Mouse (Mus musculus) kidney, adult 2 months (tissue): Measurements from ENCODE around the gene Gm10337.

Source experiments
- CTCF ChIP-seq: fragments of 200-500 bp; conservative IDR thresholded peaks from 2 replicates; pipeline ENCODE4 v1.5.1; 2011; ENCODE audit warnings: low read depth, mild to moderate bottlenecking, control low read depth, low read length, moderate library complexity, mixed read lengths; ENCODE audit not compliant: insufficient read depth, insufficient read length
- POLR2A ChIP-seq: fragments of 200-500 bp; IDR thresholded peaks from one replicate; pipeline ENCODE4 v1.6.1; 2011; ENCODE audit warnings: low read depth, low read length, control low read depth

DNA sequence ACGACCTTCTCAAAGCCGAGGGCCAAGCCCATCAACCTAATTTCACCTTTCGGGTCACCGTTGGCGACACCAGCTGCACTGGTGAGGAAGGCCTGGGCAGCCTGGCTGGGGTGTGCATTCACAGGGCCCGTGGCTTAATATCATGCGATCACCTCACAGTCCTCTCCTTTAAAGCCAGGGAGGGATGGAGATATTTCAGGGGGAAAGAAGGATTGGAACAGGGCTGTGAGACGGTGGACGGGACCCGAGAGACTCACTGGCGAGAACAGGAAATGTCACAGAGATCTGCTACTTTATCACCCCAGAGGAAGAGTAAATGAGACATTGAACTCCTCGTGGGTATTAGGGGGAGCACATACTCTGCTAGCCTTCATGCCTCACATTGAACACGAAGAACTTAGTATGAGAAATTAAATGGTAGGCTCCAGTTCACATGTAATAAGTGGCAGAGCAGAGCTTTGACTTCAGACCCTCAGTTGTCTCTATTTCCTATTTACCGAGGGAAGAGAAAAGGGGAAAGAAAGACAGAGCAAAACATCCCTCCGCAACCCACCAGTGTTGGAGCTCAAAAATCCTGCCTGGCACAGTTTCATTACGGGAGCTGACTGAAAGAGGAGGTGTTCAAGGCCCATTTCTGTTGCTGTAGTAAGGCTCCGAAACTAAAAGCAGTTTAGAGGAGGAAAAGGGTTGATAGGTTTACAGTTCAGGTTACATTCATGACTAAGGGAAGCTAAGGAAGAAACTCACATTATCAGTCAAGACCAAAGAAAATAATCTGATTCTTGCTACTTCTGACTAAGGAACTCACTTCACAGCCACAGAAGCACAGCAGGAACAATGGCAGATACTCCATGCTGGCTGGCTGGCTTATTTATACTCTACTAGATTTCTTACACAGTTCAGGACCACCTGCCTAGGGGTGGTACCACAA, 16.0 kb downstream of the Gm10337 start:
- no peak for TF ChIP-seq CTCF
- TF ChIP-seq POLR2A = no peak
